Mouse (Mus musculus) embryonic stem cell, embryonic (primary cell): ENCODE data around the gene Lrg1.

Experiments
- CTCF ChIA-PET, 4 experiments: fragments of 300-600 bp in 2 of 4; fragments of 350-600 bp in 2 of 4; sonication (Branson Sonifier 250); formaldehyde crosslinking; loops; one replicate each; lab custom pipeline; 2022; ENCODE audit warnings: inconsistent platforms in 2 of 4; lab: Charles Lee
- POLR2A ChIA-PET, 4 experiments: fragments of 300-600 bp in 2 of 4; fragments of 350-600 bp in 2 of 4; sonication (Branson Sonifier 250); formaldehyde crosslinking; loops; one replicate each; lab custom pipeline; 2022; ENCODE audit warnings: antibody characterized with exemption in 4 of 4, inconsistent platforms in 1 of 4; lab: Charles Lee

Lrg1 gene

GRCm38 (mm10) chr17:56121826-56122225 lies at the start of gene Lrg1:
Lrg1 (minus strand) TSS chr17:56122001.
- ChIA-PET CTCF (interaction anchor here in 3 of 4 experiments (1.0 to 2.5 kb wide), 6 partner anchors 8 to 12 kb away, joined by 3 to 11 read pairs (median 5); no protein-coding TSS in a partner anchor), POLR2A (interaction anchor here in 2 of 4 experiments (0.7 to 1.4 kb wide), 4 partner anchors 13 to 244 kb away, joined by 3 read pairs; no protein-coding TSS in a partner anchor)

GRCm38 (mm10) chr17:56171456-56171855 lies 49.7 kb upstream of the Lrg1 start:
- POLR2A ChIA-PET = interaction anchor here in 2 of 4 experiments (0.6 to 1.8 kb wide), 5 partner anchors 10 to 80 kb away, joined by 3 to 5 read pairs (median 4); no protein-coding TSS in a partner anchor
- CTCF ChIA-PET = interaction anchor here in 1 of 4 experiments (0.7 kb wide), 1 partner anchor 55 kb away, joined by 9 read pairs; no protein-coding TSS in a partner anchor

GRCm38 (mm10) chr17:56170636-56171035 lies 48.8 kb upstream of the Lrg1 start:
- POLR2A ChIA-PET = interaction anchor here in 3 of 4 experiments (0.9 to 1.8 kb wide), 8 partner anchors 11 to 131 kb away, joined by 3 to 5 read pairs (median 3); partner anchors contain the start of gene Chaf1a (in 1 of the 3)

GRCm38 (mm10) chr17:56169830-56170229 lies 48.0 kb upstream of the Lrg1 start:
- CTCF ChIA-PET = interaction anchor here in 2 of 4 experiments (0.8 to 1.8 kb wide), 4 partner anchors 9 to 85 kb away, joined by 3 to 5 read pairs (median 4); no protein-coding TSS in a partner anchor

More at GRCm38 (mm10) chr17:56170636-56171035, 48.8 kb upstream of the Lrg1 start:
- CTCF ChIA-PET = interaction anchor here in 2 of 4 experiments (0.6 to 1.8 kb wide), 5 partner anchors 9 to 85 kb away, joined by 3 to 6 read pairs (median 4); no protein-coding TSS in a partner anchor

GRCm38 (mm10) chr17:56165671-56166070 lies 43.9 kb upstream of the Lrg1 start:
- CTCF ChIA-PET = interaction anchor here in 2 of 4 experiments (0.5 to 1.8 kb wide), 3 partner anchors 90 to 462 kb away, joined by 3 to 5 read pairs (median 4); partner anchors contain the start of gene Catsperd (in 1 of the 2)
- POLR2A ChIA-PET = interaction anchor here in 2 of 4 experiments (0.5 to 1.8 kb wide), 7 partner anchors 16 to 213 kb away, joined by 3 to 6 read pairs (median 3); partner anchors contain the start of genes Dpp9 (in 1 of the 2), Ebi3 (in 1 of the 2) and Sema6b (in 1 of the 2)

More at GRCm38 (mm10) chr17:56169830-56170229, 48.0 kb upstream of the Lrg1 start:
- POLR2A ChIA-PET = interaction anchor here in 2 of 4 experiments (0.6 to 1.8 kb wide), 8 partner anchors 10 to 301 kb away, joined by 3 to 5 read pairs (median 4); partner anchors contain the start of gene Chaf1a (in 1 of the 2)

GRCm38 (mm10) chr17:56164510-56164909 lies 42.7 kb upstream of the Lrg1 start:
- POLR2A ChIA-PET = interaction anchor here in 2 of 4 experiments (1.0 to 1.8 kb wide), 7 partner anchors 9 to 136 kb away, joined by 3 to 6 read pairs (median 3); partner anchors contain the start of genes Chaf1a (in 1 of the 2), Dpp9 (in 1 of the 2), Hdgfl2 (in 1 of the 2) and Sema6b (in 1 of the 2)
- CTCF ChIA-PET = interaction anchor here in 2 of 4 experiments (1.3 to 1.8 kb wide), 2 partner anchors 33 to 91 kb away, joined by 4 to 6 read pairs; no protein-coding TSS in a partner anchor

- ChIA-PET POLR2A (interaction anchor here in 2 of 4 experiments (1.0 to 1.3 kb wide), 6 partner anchors 11 to 137 kb away, joined by 3 to 4 read pairs (median 3); partner anchors contain the start of genes Chaf1a (in 1 of the 2), Dpp9 (in 1 of the 2) and Hdgfl2 (in 1 of the 2)), CTCF (interaction anchor here in 1 of 4 experiments (1.3 kb wide), 1 partner anchor 32 kb away, joined by 6 read pairs; no protein-coding TSS in a partner anchor)
Measured at GRCm38 (mm10) chr17:56163523-56164102, 41.8 kb upstream of the Lrg1 start.

GRCm38 (mm10) chr17:56162231-56162774 lies 40.5 kb upstream of the Lrg1 start, which contains the start of gene Tnfaip8l1:
Tnfaip8l1 (plus strand) TSS chr17:56162477.
- POLR2A ChIA-PET = interaction anchor here in 1 of 4 experiments (1.1 to 1.3 kb wide), 2 partner anchors 31 to 54 kb away, joined by 3 read pairs; no protein-coding TSS in a partner anchor
- CTCF ChIA-PET = interaction anchor here in 1 of 4 experiments (3.6 kb wide), 1 partner anchor 31 kb away, joined by 29 read pairs; no protein-coding TSS in a partner anchor

- POLR2A ChIA-PET = interaction anchor here in 3 of 4 experiments (0.7 to 1.8 kb wide), 16 partner anchors 9 to 120 kb away, joined by 3 to 7 read pairs (median 4); partner anchors contain the start of genes Chaf1a (in 1 of the 3), Hdgfl2 (in 1 of the 3), Plin5 (in 1 of the 3) and Ubxn6 (in 1 of the 3)
Measured at GRCm38 (mm10) chr17:56159729-56160128, 37.9 kb upstream of the Lrg1 start.

GRCm38 (mm10) chr17:56153643-56154042 lies 31.8 kb upstream of the Lrg1 start:
- CTCF ChIA-PET = interaction anchor here in 2 of 4 experiments (0.5 to 1.5 kb wide), 2 partner anchors 22 to 369 kb away, joined by 3 read pairs; no protein-coding TSS in a partner anchor

More at GRCm38 (mm10) chr17:56159729-56160128, 37.9 kb upstream of the Lrg1 start:
- CTCF ChIA-PET = interaction anchor here (0.6 to 3.6 kb wide), 40 partner anchors 9 to 493 kb away, joined by 3 to 29 read pairs (median 4); partner anchors contain the start of genes Sema6b (in 2 of the 4), Dpp9 (in 1 of the 4), Kdm4b (in 1 of the 4) and Lonp1 (in 1 of the 4)

GRCm38 (mm10) chr17:56149897-56150296 lies 28.1 kb upstream of the Lrg1 start:
- POLR2A ChIA-PET = interaction anchor here in 2 of 4 experiments (1.0 to 1.7 kb wide), 4 partner anchors 11 to 31 kb away, joined by 3 to 4 read pairs (median 4); no protein-coding TSS in a partner anchor
- CTCF ChIA-PET = interaction anchor here in 2 of 4 experiments (1.0 to 1.8 kb wide), 5 partner anchors 10 to 38 kb away, joined by 3 to 5 read pairs (median 4); no protein-coding TSS in a partner anchor

More at GRCm38 (mm10) chr17:56153643-56154042, 31.8 kb upstream of the Lrg1 start:
- POLR2A ChIA-PET = no interaction called here

- ChIA-PET POLR2A (interaction anchor here in 3 of 4 experiments (0.5 to 1.7 kb wide), 6 partner anchors 8 to 30 kb away, joined by 3 to 4 read pairs (median 4); no protein-coding TSS in a partner anchor), CTCF (interaction anchor here in 2 of 4 experiments (0.7 to 1.8 kb wide), 8 partner anchors 11 to 37 kb away, joined by 3 to 9 read pairs (median 4); no protein-coding TSS in a partner anchor)
Measured at GRCm38 (mm10) chr17:56148790-56149618, 27.2 kb upstream of the Lrg1 start.

GRCm38 (mm10) chr17:56148280-56148679 lies 26.5 kb upstream of the Lrg1 start:
- ChIA-PET CTCF (interaction anchor here in 2 of 4 experiments (0.7 to 1.8 kb wide), 4 partner anchors 10 to 17 kb away, joined by 3 to 9 read pairs (median 4); no protein-coding TSS in a partner anchor), POLR2A (interaction anchor here in 1 of 4 experiments (0.9 to 1.3 kb wide), 4 partner anchors 9 to 71 kb away, joined by 3 to 4 read pairs (median 3); partner anchors contain the start of gene Plin5)

- CTCF ChIA-PET = interaction anchor here in 2 of 4 experiments (1.2 to 1.9 kb wide), 3 partner anchors 16 to 108 kb away, joined by 3 to 6 read pairs (median 4); no protein-coding TSS in a partner anchor
Measured at GRCm38 (mm10) chr17:56147420-56147819, 25.6 kb upstream of the Lrg1 start.

GRCm38 (mm10) chr17:56146131-56146530 lies 24.3 kb upstream of the Lrg1 start:
- ChIA-PET POLR2A (interaction anchor here in 1 of 4 experiments (1.5 kb wide), 1 partner anchor 24 kb away, joined by 3 read pairs; the partner anchor contains the start of gene Lrg1), CTCF (interaction anchor here (0.6 to 1.9 kb wide), 7 partner anchors 9 to 169 kb away, joined by 3 to 6 read pairs (median 3); no protein-coding TSS in a partner anchor)

More at GRCm38 (mm10) chr17:56147420-56147819, 25.6 kb upstream of the Lrg1 start:
- POLR2A ChIA-PET = interaction anchor here in 2 of 4 experiments (0.5 to 1.5 kb wide), 6 partner anchors 13 to 72 kb away, joined by 3 to 4 read pairs (median 3); partner anchors contain the start of gene Plin5 (in 1 of the 2)
